Mouse (Mus musculus): Measurements from ENCODE around the gene Olfr263.

- TF ChIP-seq CTCF (conservative IDR thresholded peaks at IDR 0.05; ENCODE audit: insufficient read depth, insufficient read length, low read depth, low read length), result no peak
- TF ChIP-seq POLR2A (IDR thresholded peaks at IDR 0.05; ENCODE audit: low read depth, low read length), result no peak
Measured at GRCm38 (mm10) chr13:21179367-21179723, 49.9 kb downstream of the Olfr263 start, which contains the start of gene Trim27.

Data from kidney, adult 2 months (tissue).